Mouse (Mus musculus): ENCODE measurements around the gene Sod1.

DNA sequence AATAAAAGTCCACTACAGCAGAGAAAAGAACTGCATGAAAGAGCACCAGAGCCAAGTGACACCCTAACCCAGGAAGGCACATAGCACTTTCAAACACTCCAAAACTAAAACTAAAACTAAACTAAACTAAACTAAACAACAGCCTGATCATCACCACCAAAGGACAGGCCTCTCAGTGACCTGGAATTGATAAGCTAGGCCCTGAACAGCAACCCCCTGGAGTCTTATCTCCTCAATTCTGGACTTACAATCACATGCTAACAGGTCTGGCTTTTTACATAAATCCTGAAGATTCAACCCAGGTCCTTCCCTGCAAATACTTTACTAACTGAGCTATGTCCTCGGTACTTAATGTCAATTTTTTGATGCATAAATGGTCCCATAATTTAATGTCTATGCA is 44.6 kb downstream of the Sod1 start:
- TF ChIP-seq CTCF (IDR thresholded peaks at IDR 0.05; ENCODE audit: low read depth) (no peak), EP300 (IDR thresholded peaks at IDR 0.05; ENCODE audit: low read depth) (no peak)

Measured in heart, postnatal 0 days (tissue).